Mouse (Mus musculus): ENCODE data around the gene Rnf24. TPM values are rescaled to one million over a fixed set of nuclear protein-coding genes. Genes with fewer than 3 reads are reported as not detected.

The Rnf24 gene
- total RNA-seq, 1 experiment = 4.3 TPM

GRCm38 (mm10) chr2:131344449-131344848 lies 8.2 kb downstream of the Rnf24 start:
- no peak for DNase-seq (ENCODE audit: low read depth, low spot score)
- Histone ChIP-seq H3K27ac (ENCODE audit: insufficient read depth, low read depth, low read length, poor library complexity, severe bottlenecking) (no peak overlapping the region), H3K36me3 (ENCODE audit: control insufficient read depth, insufficient read depth, low read length, poor library complexity, severe bottlenecking) (no peaks in the 10 kb centered on the region), H3K9ac (ENCODE audit: insufficient read depth, low read depth, low read length, poor library complexity, severe bottlenecking) (no peak overlapping the region), H3K4me1 (ENCODE audit: control insufficient read depth in 2 of 2, insufficient read depth in 2 of 2, low read length in 2 of 2, poor library complexity in 1 of 2) (no peaks in the 10 kb centered on the region), H3K9me3 (ENCODE audit: control insufficient read depth, insufficient read depth, low read depth, low read length) (no peaks in the 10 kb centered on the region), H3K4me3 (ENCODE audit: insufficient read depth in 1 of 2, low read depth in 1 of 2, low read length in 2 of 2, poor library complexity in 1 of 2, severe bottlenecking in 1 of 2) (no peak overlapping the region)
- in situ Hi-C loops (cut with MboI; ENCODE audit: low sequenced_read_pairs in 2 of 2, unreplicated experiment in 2 of 2) = no loop called here
- no peak for TF ChIP-seq HCFC1 (IDR thresholded peaks at IDR 0.05; ENCODE audit: borderline replicate concordance, insufficient read depth, low read length)
- no peak for TF ChIP-seq ZNF384 (IDR thresholded peaks at IDR 0.05; ENCODE audit: low read depth, low read length)
- TF ChIP-seq CHD2 (IDR thresholded peaks at IDR 0.05; ENCODE audit: low read depth, low read length) = no peak
- no peak for TF ChIP-seq MAFK (IDR thresholded peaks at IDR 0.05; ENCODE audit: insufficient read depth, low read depth, low read length)
- TF ChIP-seq ZC3H11A (IDR thresholded peaks at IDR 0.05; ENCODE audit: borderline replicate concordance, low read depth, low read length) = no peak

GRCm38 (mm10) chr2:131337602-131338001 lies 15.1 kb downstream of the Rnf24 start:
- no peaks in the 10 kb centered on the region for H3K36me3 ChIP-seq (ENCODE audit: control insufficient read depth, insufficient read depth, low read length, poor library complexity, severe bottlenecking)
- H3K4me3 ChIP-seq (ENCODE audit: insufficient read depth in 1 of 2, low read depth in 1 of 2, low read length in 2 of 2, poor library complexity in 1 of 2, severe bottlenecking in 1 of 2) = no peak overlapping the region
- H3K4me1 ChIP-seq (ENCODE audit: control insufficient read depth in 2 of 2, insufficient read depth in 2 of 2, low read length in 2 of 2, poor library complexity in 1 of 2) = no peaks in the 10 kb centered on the region
- TF ChIP-seq MAFK (IDR thresholded peaks at IDR 0.05; ENCODE audit: insufficient read depth, low read depth, low read length) (no peak), ZC3H11A (IDR thresholded peaks at IDR 0.05; ENCODE audit: borderline replicate concordance, low read depth, low read length) (no peak), CHD2 (IDR thresholded peaks at IDR 0.05; ENCODE audit: low read depth, low read length) (no peak), ZNF384 (IDR thresholded peaks at IDR 0.05; ENCODE audit: low read depth, low read length) (no peak), HCFC1 (IDR thresholded peaks at IDR 0.05; ENCODE audit: borderline replicate concordance, insufficient read depth, low read length) (no peak)
- no peak overlapping the region for H3K27ac ChIP-seq (ENCODE audit: insufficient read depth, low read depth, low read length, poor library complexity, severe bottlenecking)
- in situ Hi-C loops (cut with MboI; ENCODE audit: low sequenced_read_pairs in 2 of 2, unreplicated experiment in 2 of 2) = no loop called here
- H3K9me3 ChIP-seq (ENCODE audit: control insufficient read depth, insufficient read depth, low read depth, low read length) = no peaks in the 10 kb centered on the region
- H3K9ac ChIP-seq (ENCODE audit: insufficient read depth, low read depth, low read length, poor library complexity, severe bottlenecking) = no peak overlapping the region
- no peak for DNase-seq (ENCODE audit: low read depth, low spot score)

GRCm38 (mm10) chr2:131330548-131330947 lies 22.1 kb downstream of the Rnf24 start:
- no peaks in the 10 kb centered on the region for H3K36me3 ChIP-seq (ENCODE audit: control insufficient read depth, insufficient read depth, low read length, poor library complexity, severe bottlenecking)
- TF ChIP-seq HCFC1 (IDR thresholded peaks at IDR 0.05; ENCODE audit: borderline replicate concordance, insufficient read depth, low read length) = no peak
- no peak for TF ChIP-seq ZNF384 (IDR thresholded peaks at IDR 0.05; ENCODE audit: low read depth, low read length)
- TF ChIP-seq CHD2 (IDR thresholded peaks at IDR 0.05; ENCODE audit: low read depth, low read length) = no peak
- TF ChIP-seq MAFK (IDR thresholded peaks at IDR 0.05; ENCODE audit: insufficient read depth, low read depth, low read length) = no peak
- TF ChIP-seq ZC3H11A (IDR thresholded peaks at IDR 0.05; ENCODE audit: borderline replicate concordance, low read depth, low read length) = no peak

GRCm38 (mm10) chr2:131328981-131329380 lies 23.7 kb downstream of the Rnf24 start:
- DNase-seq (ENCODE audit: low read depth, low spot score) = no peak
- TF ChIP-seq CHD2 (IDR thresholded peaks at IDR 0.05; ENCODE audit: low read depth, low read length) = no peak
- TF ChIP-seq ZC3H11A (IDR thresholded peaks at IDR 0.05; ENCODE audit: borderline replicate concordance, low read depth, low read length) = no peak
- TF ChIP-seq HCFC1 (IDR thresholded peaks at IDR 0.05; ENCODE audit: borderline replicate concordance, insufficient read depth, low read length) = no peak
- no peak for TF ChIP-seq ZNF384 (IDR thresholded peaks at IDR 0.05; ENCODE audit: low read depth, low read length)
- TF ChIP-seq MAFK (IDR thresholded peaks at IDR 0.05; ENCODE audit: insufficient read depth, low read depth, low read length) = no peak
- no peak overlapping the region for H3K4me3 ChIP-seq (ENCODE audit: insufficient read depth in 1 of 2, low read depth in 1 of 2, low read length in 2 of 2, poor library complexity in 1 of 2, severe bottlenecking in 1 of 2)
- in situ Hi-C loops (cut with MboI; ENCODE audit: low sequenced_read_pairs in 2 of 2, unreplicated experiment in 2 of 2) = no loop called here
- H3K36me3 ChIP-seq (ENCODE audit: control insufficient read depth, insufficient read depth, low read length, poor library complexity, severe bottlenecking) = no peaks in the 10 kb centered on the region
- no peaks in the 10 kb centered on the region for H3K4me1 ChIP-seq (ENCODE audit: control insufficient read depth in 2 of 2, insufficient read depth in 2 of 2, low read length in 2 of 2, poor library complexity in 1 of 2)
- no peaks in the 10 kb centered on the region for H3K9me3 ChIP-seq (ENCODE audit: control insufficient read depth, insufficient read depth, low read depth, low read length)
- no peak overlapping the region for H3K27ac ChIP-seq (ENCODE audit: insufficient read depth, low read depth, low read length, poor library complexity, severe bottlenecking)
- H3K9ac ChIP-seq (ENCODE audit: insufficient read depth, low read depth, low read length, poor library complexity, severe bottlenecking) = no peak overlapping the region

More at GRCm38 (mm10) chr2:131330548-131330947, 22.1 kb downstream of the Rnf24 start:
- in situ Hi-C loops (cut with MboI; ENCODE audit: low sequenced_read_pairs in 2 of 2, unreplicated experiment in 2 of 2) = no loop called here
- H3K27ac ChIP-seq (ENCODE audit: insufficient read depth, low read depth, low read length, poor library complexity, severe bottlenecking) = no peak overlapping the region
- DNase-seq (ENCODE audit: low read depth, low spot score) = no peak
- H3K9me3 ChIP-seq (ENCODE audit: control insufficient read depth, insufficient read depth, low read depth, low read length) = no peaks in the 10 kb centered on the region
- H3K4me3 ChIP-seq (ENCODE audit: insufficient read depth in 1 of 2, low read depth in 1 of 2, low read length in 2 of 2, poor library complexity in 1 of 2, severe bottlenecking in 1 of 2) = no peak overlapping the region
- no peaks in the 10 kb centered on the region for H3K4me1 ChIP-seq (ENCODE audit: control insufficient read depth in 2 of 2, insufficient read depth in 2 of 2, low read length in 2 of 2, poor library complexity in 1 of 2)
- no peak overlapping the region for H3K9ac ChIP-seq (ENCODE audit: insufficient read depth, low read depth, low read length, poor library complexity, severe bottlenecking)

GRCm38 (mm10) chr2:131326044-131326443 lies 26.6 kb downstream of the Rnf24 start:
- in situ Hi-C loops (cut with MboI; ENCODE audit: low sequenced_read_pairs in 2 of 2, unreplicated experiment in 2 of 2) = no loop called here
- Histone ChIP-seq H3K36me3 (ENCODE audit: control insufficient read depth, insufficient read depth, low read length, poor library complexity, severe bottlenecking) (no peaks in the 10 kb centered on the region), H3K9ac (ENCODE audit: insufficient read depth, low read depth, low read length, poor library complexity, severe bottlenecking) (no peak overlapping the region), H3K4me1 (ENCODE audit: control insufficient read depth in 2 of 2, insufficient read depth in 2 of 2, low read length in 2 of 2, poor library complexity in 1 of 2) (no peaks in the 10 kb centered on the region), H3K4me3 (ENCODE audit: insufficient read depth in 1 of 2, low read depth in 1 of 2, low read length in 2 of 2, poor library complexity in 1 of 2, severe bottlenecking in 1 of 2) (no peak overlapping the region), H3K9me3 (ENCODE audit: control insufficient read depth, insufficient read depth, low read depth, low read length) (no peaks in the 10 kb centered on the region), H3K27ac (ENCODE audit: insufficient read depth, low read depth, low read length, poor library complexity, severe bottlenecking) (no peak overlapping the region)
- no peak for TF ChIP-seq ZC3H11A (IDR thresholded peaks at IDR 0.05; ENCODE audit: borderline replicate concordance, low read depth, low read length)
- no peak for TF ChIP-seq CHD2 (IDR thresholded peaks at IDR 0.05; ENCODE audit: low read depth, low read length)
- TF ChIP-seq MAFK (IDR thresholded peaks at IDR 0.05; ENCODE audit: insufficient read depth, low read depth, low read length) = no peak
- no peak for TF ChIP-seq ZNF384 (IDR thresholded peaks at IDR 0.05; ENCODE audit: low read depth, low read length)
- no peak for TF ChIP-seq HCFC1 (IDR thresholded peaks at IDR 0.05; ENCODE audit: borderline replicate concordance, insufficient read depth, low read length)
- DNase-seq (ENCODE audit: low read depth, low spot score) = no peak

All from ES-E14 (cell line).